In genomic region chr14:35874265-35874664, GRCm38 (mm10) we compare ENCODE assay signal across 25 mouse cellular contexts.
DNase-seq lines count a peak whose midpoint lies in the region; ATAC-seq and TF ChIP-seq lines count a peak whose summit lies in the region.
"Had no signal": no experiment of that assay in that cellular context is flagged by ENCODE, and none has a peak within 500 bp of the region (broad histone marks: within the 10 kb centered on the region; RNA-seq: fewer than 3 reads in every experiment).

No protein-coding gene starts in this region.

- 89% methylated on average over 2 of the region's 2 CpGs for WGBS in forebrain, embryonic 13.5 days
- 93% methylated on average over 2 of the region's 2 CpGs for WGBS in forebrain, embryonic 10.5 days
- 68% methylated on average over 2 of the region's 2 CpGs for WGBS in forebrain, embryonic 15.5 days
- WGBS in forebrain, embryonic 11.5 days: 87% methylated on average over 2 of the region's 2 CpGs
- WGBS in forebrain, postnatal 0 days: 64% methylated on average over 2 of the region's 2 CpGs

- H3K27ac ChIP-seq in forebrain, embryonic 13.5 days: no peak overlapping the region
- no peak overlapping the region for H3K27ac ChIP-seq in forebrain, embryonic 10.5 days
- no peak overlapping the region for H3K27ac ChIP-seq in forebrain, embryonic 15.5 days (replicated peaks)
- H3K27ac ChIP-seq in forebrain, embryonic 11.5 days (ENCODE audit: low read depth, low read length): no peak overlapping the region
- no peak overlapping the region for H3K27ac ChIP-seq in forebrain, postnatal 0 days (ENCODE audit: low read depth, low read length)
- H3K27ac ChIP-seq: embryonic facial prominence, embryonic 13.5 days; embryonic facial prominence, embryonic 15.5 days had no signal

- no peak overlapping the region for H3K4me2 ChIP-seq in forebrain, embryonic 13.5 days
- H3K4me2 ChIP-seq in forebrain, embryonic 15.5 days (replicated peaks): no peak overlapping the region
- H3K4me2 ChIP-seq in forebrain, embryonic 11.5 days (ENCODE audit: low read depth, low read length, severe bottlenecking): no peak overlapping the region
- no peak overlapping the region for H3K4me2 ChIP-seq in forebrain, postnatal 0 days (ENCODE audit: low read depth)
- H3K4me2 ChIP-seq: embryonic facial prominence, embryonic 13.5 days; embryonic facial prominence, embryonic 15.5 days had no signal

- DNase-seq in forebrain, embryonic 10.5 days (ENCODE audit: extremely low spot score, low spot score): no peak
- no peak for DNase-seq in forebrain, embryonic 11.5 days (ENCODE audit: low spot score)
- peak; percentile 41 for DNase-seq in forebrain, postnatal 0 days
- no peak for DNase-seq in gastrocnemius, adult 8-10 months (ENCODE audit: low spot score in 2 of 2)
- DNase-seq: adrenal gland, adult 8-10 months; adrenal gland, postnatal 14 days; adrenal gland, postnatal 36 days; B cell, adult 2 months; cerebellum, adult 11 months; cerebellum, adult 18-20 months; cerebellum, adult 8-10 months; cerebellum, adult 9-11 months; cerebellum, postnatal 14 days; cerebellum, postnatal 36 days; embryo, embryonic 11 days had no signal

- no peaks in the 10 kb centered on the region for H3K4me1 ChIP-seq in forebrain, embryonic 13.5 days
- no peaks in the 10 kb centered on the region for H3K4me1 ChIP-seq in forebrain, embryonic 10.5 days
- H3K4me1 ChIP-seq in forebrain, embryonic 15.5 days: no peaks in the 10 kb centered on the region
- no peaks in the 10 kb centered on the region for H3K4me1 ChIP-seq in forebrain, embryonic 11.5 days (replicated peaks; ENCODE audit: control insufficient read depth, insufficient read depth, low read length)
- no peaks in the 10 kb centered on the region for H3K4me1 ChIP-seq in forebrain, postnatal 0 days (ENCODE audit: insufficient read depth)
- H3K4me1 ChIP-seq: embryonic facial prominence, embryonic 13.5 days; embryonic facial prominence, embryonic 15.5 days had no signal

- peak; percentile 69; the same call in 1 of the 2 replicates for ATAC-seq in forebrain, embryonic 13.5 days
- peak; percentile 70; the same call in 1 of the 2 replicates for ATAC-seq in forebrain, embryonic 15.5 days (replicated peaks)
- no peak for ATAC-seq in forebrain, embryonic 11.5 days (replicated peaks; ENCODE audit: low FRiP score)
- peak; percentile 73 for ATAC-seq in forebrain, postnatal 0 days
- ATAC-seq: activated CD4-positive, CD25-positive, alpha-beta regulatory T cell, adult 4 months; CD4-positive, CD25-positive, alpha-beta regulatory T cell, adult 4 months; Patski had no signal

- no peak overlapping the region for H3K9ac ChIP-seq in forebrain, embryonic 13.5 days
- no peak overlapping the region for H3K9ac ChIP-seq in forebrain, embryonic 15.5 days (replicated peaks)
- H3K9ac ChIP-seq in forebrain, embryonic 11.5 days (ENCODE audit: low read length): no peak overlapping the region
- H3K9ac ChIP-seq in forebrain, postnatal 0 days: no peak overlapping the region
- H3K9ac ChIP-seq: embryonic facial prominence, embryonic 13.5 days; embryonic facial prominence, embryonic 15.5 days had no signal

- no peak overlapping the region for H3K4me3 ChIP-seq in forebrain, embryonic 13.5 days
- H3K4me3 ChIP-seq in forebrain, embryonic 10.5 days: no peak overlapping the region
- no peak overlapping the region for H3K4me3 ChIP-seq in forebrain, embryonic 15.5 days
- H3K4me3 ChIP-seq in forebrain, embryonic 11.5 days (ENCODE audit: low read depth, low read length): no peak overlapping the region
- H3K4me3 ChIP-seq in forebrain, postnatal 0 days (ENCODE audit: low read depth, low read length): no peak overlapping the region
- H3K4me3 ChIP-seq: embryonic facial prominence, embryonic 13.5 days; embryonic facial prominence, embryonic 15.5 days; erythroblast, embryonic 14.5 days had no signal

- H3K9me3 ChIP-seq in forebrain, embryonic 13.5 days (replicated peaks): no peaks in the 10 kb centered on the region
- H3K9me3 ChIP-seq in forebrain, embryonic 10.5 days: no peaks in the 10 kb centered on the region
- H3K9me3 ChIP-seq in forebrain, embryonic 15.5 days: no peaks in the 10 kb centered on the region
- H3K9me3 ChIP-seq in forebrain, embryonic 11.5 days (ENCODE audit: control insufficient read depth, low read length): no peaks in the 10 kb centered on the region
- H3K9me3 ChIP-seq in forebrain, postnatal 0 days (ENCODE audit: low read length): no peaks in the 10 kb centered on the region
- H3K9me3 ChIP-seq: embryonic facial prominence, embryonic 13.5 days; embryonic facial prominence, embryonic 15.5 days; G1E had no signal

- no peaks in the 10 kb centered on the region for H3K27me3 ChIP-seq in forebrain, embryonic 13.5 days
- no peaks in the 10 kb centered on the region for H3K27me3 ChIP-seq in forebrain, embryonic 10.5 days (ENCODE audit: poor library complexity, severe bottlenecking)
- no peaks in the 10 kb centered on the region for H3K27me3 ChIP-seq in forebrain, embryonic 15.5 days
- no peaks in the 10 kb centered on the region for H3K27me3 ChIP-seq in forebrain, embryonic 11.5 days (ENCODE audit: control insufficient read depth, insufficient read depth, low read length)
- no peaks in the 10 kb centered on the region for H3K27me3 ChIP-seq in forebrain, postnatal 0 days (ENCODE audit: insufficient read depth, low read length)
- H3K27me3 ChIP-seq: CH12.LX; embryonic facial prominence, embryonic 13.5 days; embryonic facial prominence, embryonic 15.5 days; Patski had no signal

- TF ChIP-seq CTCF in forebrain, postnatal 0 days (IDR thresholded peaks at IDR 0.05; ENCODE audit: low read depth): no peak

- no peaks in the 10 kb centered on the region for H3K36me3 ChIP-seq in forebrain, embryonic 13.5 days (ENCODE audit: poor library complexity, severe bottlenecking)
- H3K36me3 ChIP-seq in forebrain, embryonic 10.5 days (replicated peaks): no peaks in the 10 kb centered on the region
- no peaks in the 10 kb centered on the region for H3K36me3 ChIP-seq in forebrain, embryonic 15.5 days
- H3K36me3 ChIP-seq in forebrain, embryonic 11.5 days (ENCODE audit: control insufficient read depth, insufficient read depth, low read length): no peaks in the 10 kb centered on the region
- no peaks in the 10 kb centered on the region for H3K36me3 ChIP-seq in forebrain, postnatal 0 days (ENCODE audit: insufficient read depth)
- H3K36me3 ChIP-seq: embryonic facial prominence, embryonic 13.5 days; embryonic facial prominence, embryonic 15.5 days; G1E had no signal
